Mouse (Mus musculus) intestine, embryonic 16.5 days (tissue): ENCODE measurements around the gene Wnk4. TPM values are rescaled to one million over a fixed set of nuclear protein-coding genes. Genes with fewer than 3 reads are reported as not detected.

ENCODE experiments used
- ATAC-seq: fragments of 200-750 bp; cut with Nextera tagmentation; 2 replicates; pipeline ENCODE4 v1.8.0; 2017; ENCODE audit warnings: moderate TSS enrichment, moderate library complexity
- H3K27ac ChIP-seq: fragments of 300-500 bp; sonication (generic); 2 replicates; pipeline ENCODE4 v1.5.1; 2014; ENCODE audit warnings: mild to moderate bottlenecking, low read length
- H3K27me3 ChIP-seq: fragments of 300-500 bp; sonication (generic); replicated peaks from 2 replicates; pipeline ENCODE4 v1.6.1; 2014; ENCODE audit warnings: low read length, control low read depth, mixed read lengths; ENCODE audit not compliant: control insufficient read depth, insufficient read depth
- H3K36me3 ChIP-seq: fragments of 300-500 bp; sonication (generic); 2 replicates; pipeline ENCODE4 v1.6.1; 2014; ENCODE audit warnings: low read length, control low read depth; ENCODE audit not compliant: control insufficient read depth, insufficient read depth
- H3K4me1 ChIP-seq: fragments of 300-500 bp; sonication (generic); 2 replicates; pipeline ENCODE4 v1.6.1; 2014; ENCODE audit warnings: low read length, control low read depth, mixed read lengths; ENCODE audit not compliant: control insufficient read depth, insufficient read depth
- H3K4me2 ChIP-seq: fragments of 300-500 bp; sonication (generic); 2 replicates; pipeline ENCODE4 v1.6.1; 2014; ENCODE audit warnings: low read depth, low read length, control low read depth
- H3K4me3 ChIP-seq: fragments of 300-500 bp; sonication (generic); 2 replicates; pipeline ENCODE4 v1.5.1; 2014; ENCODE audit warnings: mild to moderate bottlenecking, low read length
- H3K9ac ChIP-seq: fragments of 300-500 bp; sonication (generic); 2 replicates; pipeline ENCODE4 v1.6.1; 2014; ENCODE audit warnings: low read depth, low read length
- H3K9me3 ChIP-seq: fragments of 300-500 bp; sonication (generic); 2 replicates; pipeline ENCODE4 v1.6.1; 2016; ENCODE audit warnings: low read length, control low read depth; ENCODE audit not compliant: control insufficient read depth
- WGBS: fragments of 180-500 bp; shearing (Covaris S2); extraction: QIAGEN DNeasy Blood & Tissue Kit; methylation state at CpG from one replicate; pipeline ENCODE4 v1.1.7; 2014; 5-methylcytosine and 5-hydroxymethylcytosine counted together
- polyA plus RNA-seq: library from polyadenylated mRNA; unstranded; fragments of >200 nt; fragmentation: Nextera tagmentation; extraction: Ambion mirVana; gene quantifications from 2 replicates; pipeline ENCODE4 v1.2.1, GENCODE M21; 2015

The Wnk4 gene
- polyA plus RNA-seq, 1 experiment from 2014 or later: 10.2 TPM

DNA sequence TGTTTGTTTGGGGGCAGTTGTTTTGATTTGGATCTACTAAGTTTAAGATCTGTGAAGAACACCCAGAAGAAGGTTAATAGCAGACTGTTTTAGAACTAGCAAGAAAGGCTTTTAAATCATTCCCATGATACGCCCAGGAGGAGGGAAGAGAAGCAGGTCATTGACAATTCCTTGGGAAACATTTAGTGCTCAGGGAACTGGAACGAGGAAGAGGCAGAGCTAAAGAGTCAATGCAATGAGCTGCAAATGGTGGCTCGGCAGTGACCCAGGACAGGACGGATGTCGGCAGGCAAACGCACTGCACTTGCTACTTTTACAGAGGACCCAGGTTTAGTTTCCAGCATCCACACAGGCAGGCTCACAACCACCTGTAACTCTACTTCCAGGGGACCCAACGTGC, 20.5 kb downstream of the Wnk4 start:
- WGBS: 54% methylated on average over 7 of the region's 7 CpGs
- no peak overlapping the region for H3K4me2 ChIP-seq
- no peak overlapping the region for H3K4me3 ChIP-seq
- H3K36me3 ChIP-seq: no peaks in the 10 kb centered on the region
- H3K4me1 ChIP-seq: peaks cover 29% of the 10 kb centered on the region
- no peaks in the 10 kb centered on the region for H3K27me3 ChIP-seq
- H3K9ac ChIP-seq: no peak overlapping the region
- H3K27ac ChIP-seq: no peak overlapping the region
- no peak for ATAC-seq
- H3K9me3 ChIP-seq: no peaks in the 10 kb centered on the region

DNA sequence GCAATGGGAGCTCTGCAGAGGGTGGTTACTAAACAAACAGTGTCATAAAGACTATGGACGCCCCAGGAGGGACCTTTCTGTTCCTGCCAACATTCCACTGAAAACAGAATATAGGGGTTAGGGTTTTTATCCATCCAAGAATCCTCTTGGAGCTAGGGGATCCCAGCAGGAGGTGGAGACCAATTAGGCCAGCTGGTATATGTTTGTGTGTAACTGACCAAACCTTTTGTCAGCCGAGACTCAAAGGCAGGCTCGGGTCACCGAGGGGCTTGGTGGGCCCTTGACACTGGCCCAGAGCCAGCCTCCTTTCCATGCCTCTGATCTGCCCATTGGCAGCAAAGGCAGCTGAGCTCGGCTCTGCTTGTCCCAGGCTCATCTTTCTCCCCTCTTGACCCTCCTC, 22.5 kb downstream of the Wnk4 start:
- H3K27ac ChIP-seq: no peak overlapping the region
- peaks cover 9% of the 10 kb centered on the region for H3K4me1 ChIP-seq
- H3K4me2 ChIP-seq: no peak overlapping the region
- no peaks in the 10 kb centered on the region for H3K27me3 ChIP-seq
- ATAC-seq: no peak
- H3K36me3 ChIP-seq: no peaks in the 10 kb centered on the region
- H3K4me3 ChIP-seq: no peak overlapping the region
- 43% methylated on average over 5 of the region's 5 CpGs for WGBS
- no peaks in the 10 kb centered on the region for H3K9me3 ChIP-seq
- no peak overlapping the region for H3K9ac ChIP-seq

DNA sequence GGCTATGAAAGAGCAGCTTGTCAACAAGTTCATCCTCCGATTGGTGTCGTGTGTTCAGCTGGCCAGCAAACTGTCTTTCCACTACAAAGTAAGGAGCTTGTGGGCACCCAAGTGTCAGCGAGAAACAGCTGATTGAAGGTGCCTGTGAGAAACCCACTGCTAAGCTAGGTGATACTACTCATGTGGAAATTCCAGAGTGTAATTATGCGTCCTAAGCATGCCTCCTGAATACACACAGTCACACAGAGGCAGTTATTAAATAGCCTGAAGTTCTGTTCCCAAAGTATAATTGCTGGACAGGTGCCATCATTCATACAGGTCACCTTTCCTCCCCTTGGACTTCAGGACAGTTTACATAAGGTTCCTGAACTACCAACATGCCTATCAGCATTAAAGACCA, 23.4 kb downstream of the Wnk4 start:
- H3K4me1 ChIP-seq: peaks cover 7% of the 10 kb centered on the region
- H3K4me2 ChIP-seq: no peak overlapping the region
- ATAC-seq: no peak
- no peaks in the 10 kb centered on the region for H3K9me3 ChIP-seq
- H3K27me3 ChIP-seq: no peaks in the 10 kb centered on the region
- 70% methylated on average over 4 of the region's 4 CpGs for WGBS
- H3K36me3 ChIP-seq: no peaks in the 10 kb centered on the region; the same call in 1 of the 2 replicates
- no peak overlapping the region for H3K27ac ChIP-seq
- no peak overlapping the region for H3K9ac ChIP-seq
- no peak overlapping the region for H3K4me3 ChIP-seq

DNA sequence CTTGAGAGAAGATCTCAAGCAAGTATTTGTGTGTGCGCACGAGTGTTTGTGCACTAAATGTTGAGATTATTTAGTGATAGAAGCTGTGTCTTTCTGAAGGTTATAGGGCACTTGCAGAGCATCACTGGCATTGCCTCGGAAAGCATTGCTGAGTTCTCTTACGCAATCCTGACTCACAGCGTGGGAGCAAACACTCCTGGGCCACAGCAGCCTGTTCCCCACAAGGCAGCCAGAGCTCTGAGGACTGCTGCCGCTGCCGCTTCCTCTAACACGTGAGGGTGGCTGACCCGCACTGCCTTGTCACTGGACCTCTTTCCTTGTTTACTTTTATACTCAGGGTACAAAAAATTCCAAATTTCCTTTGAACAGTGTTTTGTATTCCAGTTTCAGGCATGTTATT, 26.9 kb downstream of the Wnk4 start:
- Histone ChIP-seq H3K9ac (no peak overlapping the region), H3K4me2 (no peak overlapping the region), H3K27me3 (no peaks in the 10 kb centered on the region), H3K27ac (no peak overlapping the region), H3K4me1 (no peaks in the 10 kb centered on the region), H3K36me3 (peaks cover 7% of the 10 kb centered on the region; the same call in 1 of the 2 replicates), H3K4me3 (no peak overlapping the region), H3K9me3 (no peaks in the 10 kb centered on the region)
- 79% methylated on average over 9 of the region's 9 CpGs for WGBS
- ATAC-seq: no peak

DNA sequence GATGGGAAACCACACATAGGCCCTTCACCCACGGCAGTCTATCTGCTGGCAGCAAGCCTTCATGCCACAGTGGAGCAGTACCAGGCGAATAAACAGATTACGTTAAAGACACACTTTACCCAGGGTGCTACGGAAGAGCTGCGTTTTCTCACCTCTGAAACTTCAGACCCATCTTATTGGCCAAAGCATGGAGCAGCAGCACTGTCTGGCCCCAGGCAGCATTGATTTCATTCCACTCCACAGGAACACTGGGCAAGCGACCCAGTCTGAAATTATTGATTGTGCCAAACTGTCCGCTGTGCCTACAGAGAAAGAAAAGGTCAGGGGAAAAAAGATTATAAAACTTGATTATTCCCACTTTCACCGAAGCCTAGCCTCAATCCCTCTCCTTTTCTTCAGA, 30.9 kb downstream of the Wnk4 start:
- 96% methylated on average over 8 of the region's 8 CpGs for WGBS
- Histone ChIP-seq H3K4me1 (no peaks in the 10 kb centered on the region), H3K36me3 (peaks cover 19% of the 10 kb centered on the region), H3K9me3 (no peaks in the 10 kb centered on the region), H3K4me3 (no peak overlapping the region), H3K4me2 (no peak overlapping the region), H3K27ac (no peak overlapping the region), H3K27me3 (no peaks in the 10 kb centered on the region), H3K9ac (no peak overlapping the region)
- ATAC-seq: no peak

DNA sequence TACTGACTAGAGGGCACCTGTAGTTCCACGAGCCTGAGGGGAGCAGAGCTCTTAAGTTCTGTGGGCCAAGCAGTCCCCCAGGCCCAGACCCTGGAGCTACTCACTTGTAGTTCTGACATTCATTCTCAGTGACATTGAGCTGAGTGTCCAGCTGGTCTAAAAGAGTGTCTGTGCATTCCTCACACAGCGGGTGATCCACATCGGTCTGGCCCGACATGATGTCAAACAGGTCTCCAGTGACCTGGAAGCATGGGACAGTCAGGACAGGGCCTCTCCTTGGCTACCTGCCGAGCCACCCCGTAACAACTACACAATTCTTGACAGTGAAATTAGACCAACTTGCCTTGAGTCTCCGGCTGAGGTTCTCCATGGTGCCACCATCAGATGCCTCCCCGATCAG, 34.8 kb downstream of the Wnk4 start:
- Histone ChIP-seq H3K4me1 (no peaks in the 10 kb centered on the region), H3K9ac (no peak overlapping the region), H3K4me3 (no peak overlapping the region), H3K27me3 (no peaks in the 10 kb centered on the region), H3K4me2 (no peak overlapping the region), H3K9me3 (no peaks in the 10 kb centered on the region), H3K27ac (no peak overlapping the region), H3K36me3 (peaks cover 18% of the 10 kb centered on the region; the same call in 1 of the 2 replicates)
- no peak for ATAC-seq
- WGBS: 91% methylated on average over 8 of the region's 8 CpGs

DNA sequence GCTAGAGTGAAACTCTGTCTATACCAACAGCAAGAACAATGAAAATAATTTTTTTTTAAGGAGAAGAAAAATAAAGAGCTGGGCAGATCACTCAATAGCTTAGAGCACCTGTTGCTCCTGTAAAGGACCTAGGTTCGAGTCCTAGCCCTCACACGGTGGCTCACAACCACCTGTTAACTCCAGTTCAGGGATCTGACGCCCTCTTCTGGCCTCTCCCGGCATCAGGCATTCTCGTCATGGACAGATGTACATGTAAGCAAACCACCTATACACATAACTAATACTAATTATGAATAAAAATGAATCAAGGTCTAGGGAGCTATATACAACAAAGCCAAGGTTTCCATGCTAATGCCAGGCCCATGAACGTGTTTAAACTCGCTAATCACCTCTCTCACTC, 40.5 kb downstream of the Wnk4 start:
- 63% methylated on average over 7 of the region's 7 CpGs for WGBS
- H3K9ac ChIP-seq: peak overlapping the region; percentile 87
- H3K4me3 ChIP-seq: peak overlapping the region; percentile 90
- H3K4me2 ChIP-seq: peak overlapping the region; percentile 85
- H3K36me3 ChIP-seq: 0 out of 2 replicates have a peak, but pooled peaks cover 3% of the 10 kb centered on the region
- no peaks in the 10 kb centered on the region for H3K9me3 ChIP-seq
- peaks cover 13% of the 10 kb centered on the region; the same call in 1 of the 2 replicates for H3K4me1 ChIP-seq
- H3K27me3 ChIP-seq: no peaks in the 10 kb centered on the region
- no peak for ATAC-seq
- H3K27ac ChIP-seq: no peak overlapping the region

DNA sequence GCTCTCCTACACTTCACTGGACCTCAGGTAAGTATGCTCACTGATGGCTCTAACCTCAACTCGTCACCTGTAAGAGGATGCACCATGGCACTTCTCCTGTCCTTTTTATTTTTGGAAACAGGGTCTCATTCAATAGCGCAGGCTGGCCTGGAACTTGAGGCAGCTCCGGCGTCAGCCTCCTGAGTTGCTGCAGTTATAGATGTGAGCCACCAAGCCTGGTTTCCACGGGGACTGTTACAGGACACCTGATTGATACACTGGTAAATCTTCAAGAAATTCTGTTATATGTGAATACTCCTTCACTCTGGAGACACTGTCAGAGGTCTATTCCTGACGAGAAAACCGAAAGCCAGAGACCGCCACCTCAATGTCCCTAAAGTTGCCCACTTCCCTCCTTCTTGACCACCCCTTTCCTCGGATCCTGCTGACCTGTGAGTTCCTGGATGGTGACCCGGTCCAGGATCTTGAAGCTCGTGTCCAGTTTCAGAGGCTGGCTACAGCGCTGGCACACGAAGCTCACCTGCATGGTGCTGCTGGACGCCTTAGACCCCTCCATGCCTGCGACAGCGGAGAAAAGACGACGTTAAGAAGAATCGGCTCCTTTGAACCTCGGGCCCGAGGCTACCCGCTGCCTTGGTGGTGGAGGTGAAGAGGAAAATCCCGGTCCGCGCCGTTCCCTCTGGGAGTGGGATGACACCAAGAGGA, 41.1 kb downstream of the Wnk4 start:
- H3K9ac ChIP-seq: peak overlapping the region; percentile 87
- H3K4me2 ChIP-seq: peak overlapping the region; percentile 85
- H3K27me3 ChIP-seq: no peaks in the 10 kb centered on the region
- peak overlapping the region; percentile 90 for H3K4me3 ChIP-seq
- 11% methylated on average over 26 of the region's 26 CpGs for WGBS
- H3K4me1 ChIP-seq: peaks cover 13% of the 10 kb centered on the region; the same call in 1 of the 2 replicates
- H3K36me3 ChIP-seq: 0 out of 2 replicates have a peak, but pooled peaks cover 3% of the 10 kb centered on the region
- H3K27ac ChIP-seq: peak overlapping the region; percentile 43; the same call in 1 of the 2 replicates
- peak; percentile 54 for ATAC-seq
- H3K9me3 ChIP-seq: no peaks in the 10 kb centered on the region

DNA sequence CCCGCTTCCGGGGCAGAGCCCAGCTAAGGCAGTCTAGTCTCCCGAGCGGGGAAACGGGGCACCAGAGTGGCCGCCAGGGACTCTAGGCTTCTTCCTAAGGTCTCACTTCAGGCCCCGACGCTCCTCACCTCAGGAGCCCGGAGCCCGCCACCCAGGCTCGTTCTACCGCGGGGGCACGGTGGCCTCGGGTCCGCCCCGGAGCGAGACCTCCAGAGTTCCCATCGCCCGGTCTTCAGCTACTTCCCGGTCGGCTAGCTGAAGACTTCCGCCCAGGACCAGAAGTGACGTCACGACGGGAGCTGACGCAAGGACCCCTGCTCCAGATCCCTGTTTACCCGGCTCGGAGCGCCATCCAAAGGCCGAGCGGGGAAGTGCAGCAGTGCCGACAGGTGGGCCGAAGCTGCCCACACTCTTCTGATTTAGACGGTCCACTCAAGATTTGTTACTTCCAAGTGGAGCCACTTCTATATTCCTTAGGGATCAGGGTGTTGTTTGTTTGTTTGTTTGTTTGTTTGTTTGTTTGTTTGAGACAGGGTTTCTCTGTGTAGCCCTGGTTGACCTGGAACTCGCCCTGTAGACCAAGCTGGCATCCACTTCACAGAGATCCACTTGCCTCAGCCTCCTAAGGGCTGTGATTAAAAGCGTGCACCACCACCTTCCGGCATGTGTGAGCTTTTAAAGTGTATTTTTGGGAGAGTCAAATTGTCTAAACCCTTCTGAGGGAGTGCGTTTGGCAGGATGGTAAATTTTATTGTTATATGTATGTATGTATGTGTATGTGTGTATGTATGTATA, 41.8 kb downstream of the Wnk4 start, which contains the start of gene Becn1:
TSS of gene Becn1 (minus strand) at position 283 of the 795 bp plus-strand sequence.
- peak within 1 kb of the TSS; percentile 90 for H3K4me3 ChIP-seq
- H3K9me3 ChIP-seq: no peaks in the 10 kb centered on the region
- H3K27ac ChIP-seq: peak within 1 kb of the TSS; percentile 43; the same call in 1 of the 2 replicates
- 5% methylated on average over 39 of the region's 39 CpGs for WGBS
- peak; percentile 96 for ATAC-seq
- H3K36me3 ChIP-seq: 0 out of 2 replicates have a peak, but pooled peaks cover 3% of the 10 kb centered on the region
- H3K9ac ChIP-seq: peak within 1 kb of the TSS; percentile 87
- H3K27me3 ChIP-seq: no peaks in the 10 kb centered on the region
- H3K4me2 ChIP-seq: peak within 1 kb of the TSS; percentile 85
- peaks cover 13% of the 10 kb centered on the region; the same call in 1 of the 2 replicates for H3K4me1 ChIP-seq
